Mouse (Mus musculus) liver, postnatal 0 days (tissue): ENCODE data around the gene Acsm1.

Experiments
- CTCF ChIP-seq: sonication (generic); IDR thresholded peaks from 2 replicates; pipeline ENCODE4 v1.5.1; 2016; ENCODE audit warnings: antibody characterized with exemption, low read depth
- EP300 ChIP-seq: IDR thresholded peaks from 2 replicates; pipeline ENCODE4 v1.6.1; 2016; ENCODE audit warnings: antibody characterized with exemption, low read depth, mild to moderate bottlenecking

DNA sequence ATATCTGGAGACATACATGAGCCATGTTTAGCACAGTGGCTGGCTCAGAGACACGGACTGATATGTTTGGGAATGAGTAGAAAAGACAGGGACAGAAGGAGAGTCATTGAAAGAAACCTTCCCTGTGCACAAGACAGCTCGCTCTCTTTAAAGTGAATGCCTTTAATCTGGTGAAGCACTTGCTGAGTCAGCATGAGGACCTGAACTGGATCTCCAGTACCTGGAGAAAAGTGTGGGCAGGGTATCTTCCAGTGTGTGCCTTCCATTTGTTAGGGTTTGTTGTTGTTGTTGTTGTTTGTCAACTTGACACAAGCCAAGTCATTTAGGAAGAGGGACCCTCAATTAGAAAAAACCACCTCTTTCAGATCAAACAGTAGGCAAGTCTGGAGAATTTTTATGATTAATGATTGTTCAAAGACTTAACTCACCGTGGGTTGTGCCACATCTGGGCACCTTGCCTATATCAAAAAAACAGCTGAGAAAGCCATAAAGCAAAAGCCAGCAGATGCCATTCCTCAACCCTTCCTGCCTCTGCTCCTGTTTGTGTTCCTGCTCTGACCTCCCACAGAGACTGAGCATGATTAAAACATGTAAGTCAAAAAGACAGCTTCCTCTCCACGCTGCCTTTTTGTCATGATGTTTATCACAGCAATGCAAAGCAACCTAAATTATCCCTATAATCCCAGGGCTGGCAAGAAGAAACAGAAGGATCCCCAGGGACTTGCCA, 11.5 kb downstream of the Acsm1 start:
- TF ChIP-seq CTCF (no peak), EP300 (no peak)
